Mouse (Mus musculus) olfactory bulb, adult 2 months (tissue): Measurements from ENCODE around the gene Nfx1. TPM values are rescaled to one million over a fixed set of nuclear protein-coding genes. Genes with fewer than 3 reads are reported as not detected.

ENCODE experiments used
- H3K27ac ChIP-seq: fragments of 200-500 bp; 2 replicates; pipeline ENCODE4 v1.5.1; 2012; ENCODE audit warnings: low read depth, low read length; ENCODE audit not compliant: insufficient read depth
- H3K4me1 ChIP-seq: fragments of 200-500 bp; 2 replicates; pipeline ENCODE4 v1.6.1; 2012; ENCODE audit warnings: low read length; ENCODE audit not compliant: control insufficient read depth, insufficient read depth
- H3K4me3 ChIP-seq: fragments of 200-500 bp; 2 replicates; pipeline ENCODE4 v1.5.1; 2012; ENCODE audit warnings: mild to moderate bottlenecking, low read depth, low read length, moderate library complexity; ENCODE audit not compliant: insufficient read depth
- CTCF ChIP-seq: fragments of 200-500 bp; IDR thresholded peaks from 2 replicates; pipeline ENCODE4 v1.5.1; 2012; ENCODE audit warnings: low read depth, mild to moderate bottlenecking, low read length, moderate library complexity; ENCODE audit not compliant: insufficient read depth
- POLR2A ChIP-seq: fragments of 200-500 bp; IDR thresholded peaks from 2 replicates; pipeline ENCODE4 v1.6.1; 2012; ENCODE audit warnings: mild to moderate bottlenecking, low read depth, low read length, moderate library complexity; ENCODE audit not compliant: insufficient read depth
- WGBS: fragments of 180-500 bp; shearing (Covaris S2); methylation state at CpG from one replicate; pipeline ENCODE4 v1.1.7; 2018; 5-methylcytosine and 5-hydroxymethylcytosine counted together
- polyA plus RNA-seq: library from polyadenylated mRNA; stranded (reverse); fragments of >200 nt; gene quantifications from 2 replicates; pipeline ENCODE4 v1.2.4, GENCODE M21; 2012; ENCODE audit warnings: low replicate concordance; ENCODE audit not compliant: missing spikeins, insufficient read depth, insufficient read length

Nfx1 gene
- polyA plus RNA-seq, 1 experiment, result not detected

DNA sequence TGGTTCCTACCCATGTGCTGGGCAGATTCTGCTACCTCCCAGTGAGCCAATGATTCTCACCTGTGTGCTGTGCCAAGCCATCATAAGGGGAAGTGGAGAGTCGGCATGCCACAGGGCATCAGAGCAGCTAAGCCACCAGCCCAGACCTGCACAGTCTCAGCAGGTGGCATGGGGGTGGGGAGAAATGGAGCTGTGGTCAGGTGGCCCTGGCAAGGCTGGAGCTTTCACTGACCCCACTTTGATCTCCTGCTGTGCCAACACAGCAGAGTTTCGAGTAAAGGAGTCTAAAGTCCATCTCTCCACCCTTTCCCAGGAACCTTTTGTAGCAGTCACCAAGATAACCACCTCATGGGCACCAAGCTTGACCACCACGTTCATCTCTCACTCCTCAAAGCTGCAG is 57.2 kb downstream of the Nfx1 start:
- H3K27ac ChIP-seq, result no peak overlapping the region
- H3K4me3 ChIP-seq, result no peak overlapping the region
- H3K4me1 ChIP-seq, result 0 out of 2 replicates have a peak, but pooled peaks cover 2% of the 10 kb centered on the region
- no peak for TF ChIP-seq CTCF
- TF ChIP-seq POLR2A, result no peak
- WGBS, result 90% methylated on average over 3 of the region's 3 CpGs

DNA sequence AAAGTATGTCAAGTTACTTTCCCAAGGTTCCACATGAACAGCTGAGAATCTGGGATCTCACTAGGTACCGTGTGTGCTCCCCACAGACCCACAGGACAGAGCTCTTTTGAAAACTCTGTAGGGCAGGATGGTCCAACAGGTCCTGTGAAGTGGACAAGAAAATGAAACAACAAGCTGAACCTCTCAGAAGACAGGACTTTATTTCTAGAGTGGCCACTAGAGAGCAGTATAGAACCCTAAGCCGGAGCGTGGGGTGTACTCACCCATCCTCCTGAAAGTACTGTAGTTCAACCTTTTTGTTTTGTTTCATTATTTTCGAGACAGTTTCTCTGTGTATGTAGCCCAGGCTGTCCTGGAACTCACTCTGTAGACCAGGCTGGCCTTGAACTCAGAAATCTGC is 57.6 kb downstream of the Nfx1 start:
- 87% methylated on average over 4 of the region's 4 CpGs for WGBS
- Histone ChIP-seq H3K4me1 (0 out of 2 replicates have a peak, but pooled peaks cover 2% of the 10 kb centered on the region), H3K4me3 (no peak overlapping the region), H3K27ac (no peak overlapping the region)
- no peak for TF ChIP-seq POLR2A
- TF ChIP-seq CTCF, result no peak

DNA sequence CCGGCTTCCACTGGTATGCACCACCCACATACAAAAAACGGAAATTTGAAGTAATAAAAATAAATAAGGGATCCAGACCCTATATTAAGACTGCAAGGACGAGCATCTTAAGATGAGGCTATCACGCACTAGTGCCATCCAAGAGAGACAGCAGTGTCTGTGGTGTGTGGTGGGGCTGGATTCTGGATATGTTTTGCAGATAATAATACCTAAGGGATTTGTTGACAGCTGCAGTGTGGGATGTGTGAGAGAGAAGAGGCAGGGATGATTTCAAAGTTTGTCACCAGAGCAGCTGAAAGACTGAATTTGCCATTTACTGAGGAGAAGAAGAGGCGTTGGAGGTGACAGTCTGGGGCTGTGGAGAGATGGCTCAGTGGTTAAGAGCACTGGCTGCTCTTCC is 58.7 kb downstream of the Nfx1 start:
- Histone ChIP-seq H3K4me3 (no peak overlapping the region), H3K4me1 (0 out of 2 replicates have a peak, but pooled peaks cover 2% of the 10 kb centered on the region), H3K27ac (no peak overlapping the region)
- TF ChIP-seq POLR2A (no peak), CTCF (no peak)
- WGBS, result 84% methylated on average over 5 of the region's 5 CpGs

GRCm38 (mm10) chr4:41031242-41031641 is 60.5 kb downstream of the Nfx1 start:
- H3K27ac ChIP-seq, result no peak overlapping the region
- 76% methylated on average over 3 of the region's 3 CpGs for WGBS
- TF ChIP-seq CTCF (no peak), POLR2A (no peak)
- H3K4me1 ChIP-seq, result 0 out of 2 replicates have a peak, but pooled peaks cover under 1% of the 10 kb centered on the region
- no peak overlapping the region for H3K4me3 ChIP-seq

GRCm38 (mm10) chr4:41037942-41038341 is 67.2 kb downstream of the Nfx1 start:
- Histone ChIP-seq H3K27ac (no peak overlapping the region), H3K4me1 (no peaks in the 10 kb centered on the region), H3K4me3 (no peak overlapping the region)
- TF ChIP-seq CTCF (no peak), POLR2A (no peak)
- 77% methylated on average over 3 of the region's 3 CpGs for WGBS

DNA sequence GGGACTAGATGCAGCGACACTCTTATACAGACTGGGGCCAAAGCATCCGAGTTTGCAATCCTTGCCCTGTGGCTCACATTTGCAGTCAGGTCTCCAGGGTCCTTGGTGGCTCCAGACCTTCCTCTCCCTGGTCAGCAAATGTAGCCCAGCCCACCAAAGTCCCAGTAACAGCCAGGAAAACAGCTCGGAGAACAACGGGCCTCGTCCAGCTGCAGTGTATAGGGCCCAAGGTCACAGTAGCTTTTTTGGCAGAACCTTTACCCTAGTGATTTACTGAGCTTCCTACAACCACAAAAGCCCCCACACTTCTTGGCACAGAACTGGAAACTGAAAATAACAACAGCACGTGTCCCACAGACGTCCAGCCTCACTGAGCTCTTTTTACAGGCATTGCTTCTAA is 70.3 kb downstream of the Nfx1 start:
- WGBS, result 60% methylated on average over 7 of the region's 7 CpGs
- Histone ChIP-seq H3K27ac (no peak overlapping the region), H3K4me1 (no peaks in the 10 kb centered on the region), H3K4me3 (no peak overlapping the region)
- TF ChIP-seq POLR2A, result no peak
- no peak for TF ChIP-seq CTCF

DNA sequence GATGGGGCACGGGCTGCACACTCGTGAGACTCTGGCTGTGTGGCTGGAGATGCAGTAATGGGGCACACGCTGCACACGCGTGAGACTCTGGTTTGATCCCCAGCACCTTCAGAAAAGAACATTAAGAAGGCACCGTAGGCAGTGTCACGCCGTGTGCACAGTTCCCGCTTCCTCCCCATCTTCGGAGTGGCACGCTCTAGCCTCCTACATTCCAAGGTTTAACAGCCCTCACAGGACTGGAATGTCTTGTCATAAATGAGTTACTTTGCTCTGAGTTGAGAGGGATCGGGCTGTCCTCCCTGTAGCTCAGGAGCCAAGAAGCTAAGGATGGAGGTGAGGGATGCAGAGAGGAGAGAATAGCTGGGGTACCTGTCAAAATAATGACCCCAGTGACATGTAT is 72.2 kb downstream of the Nfx1 start:
- no peak for TF ChIP-seq POLR2A
- TF ChIP-seq CTCF, result no peak
- Histone ChIP-seq H3K27ac (no peak overlapping the region), H3K4me3 (no peak overlapping the region), H3K4me1 (no peaks in the 10 kb centered on the region)
- WGBS, result 86% methylated on average over 12 of the region's 12 CpGs

DNA sequence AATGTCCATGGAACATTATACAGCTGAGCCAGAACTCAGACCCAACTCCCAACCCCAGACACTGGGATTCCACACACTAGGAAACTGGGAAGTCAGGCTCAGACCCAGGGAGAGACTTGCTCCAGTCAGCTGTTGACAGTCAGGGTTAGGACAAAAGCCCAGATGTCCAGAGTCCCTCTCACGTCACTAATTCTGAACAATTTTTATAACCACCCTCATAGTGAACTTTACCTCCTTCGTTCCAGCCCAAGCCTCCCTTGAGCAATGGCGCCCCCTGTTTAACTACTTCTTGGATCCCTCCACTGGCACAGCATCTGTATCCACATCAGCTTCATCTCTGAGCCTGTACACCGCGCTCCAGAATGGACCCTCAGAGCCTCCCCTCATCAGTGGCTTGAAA is 73.3 kb downstream of the Nfx1 start:
- 73% methylated on average over 5 of the region's 5 CpGs for WGBS
- Histone ChIP-seq H3K27ac (no peak overlapping the region), H3K4me3 (no peak overlapping the region), H3K4me1 (no peaks in the 10 kb centered on the region)
- TF ChIP-seq CTCF (no peak), POLR2A (no peak)

GRCm38 (mm10) chr4:41045288-41045687 is 74.6 kb downstream of the Nfx1 start:
- H3K4me3 ChIP-seq, result no peak overlapping the region
- no peak overlapping the region for H3K27ac ChIP-seq
- 89% methylated on average over 3 of the region's 3 CpGs for WGBS
- TF ChIP-seq POLR2A (no peak), CTCF (no peak)
- H3K4me1 ChIP-seq, result no peaks in the 10 kb centered on the region

DNA sequence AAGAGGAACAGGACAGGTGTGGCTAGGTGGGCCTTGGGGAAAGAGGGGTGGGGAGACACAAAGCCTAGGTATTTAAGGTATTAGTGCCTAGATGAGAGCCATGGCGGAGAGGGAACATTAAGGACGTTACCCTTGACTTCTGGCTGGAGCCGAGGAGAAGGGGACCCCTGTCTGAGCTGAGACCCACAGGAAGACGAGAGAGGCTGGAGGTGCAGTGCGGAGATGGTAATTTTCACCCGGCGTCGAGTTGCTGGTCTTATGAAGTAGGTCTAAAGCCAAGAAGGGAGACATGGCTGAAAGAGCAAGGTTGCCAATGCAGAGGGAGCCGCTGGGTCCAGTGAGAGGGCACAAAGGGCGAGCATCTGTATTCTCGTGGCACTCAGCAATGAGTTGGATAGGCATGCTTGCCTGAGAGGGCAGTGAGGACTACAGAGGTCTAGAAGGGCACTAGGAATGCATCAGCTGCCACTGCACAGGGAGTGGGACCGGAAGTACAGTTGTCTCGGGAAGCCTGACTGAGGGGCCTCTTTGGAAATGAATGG is 75.6 kb downstream of the Nfx1 start:
- 84% methylated on average over 13 of the region's 13 CpGs for WGBS
- no peak overlapping the region for H3K27ac ChIP-seq
- H3K4me3 ChIP-seq, result no peak overlapping the region
- peaks cover 4% of the 10 kb centered on the region for H3K4me1 ChIP-seq
- TF ChIP-seq CTCF, result no peak
- no peak for TF ChIP-seq POLR2A
